Mouse (Mus musculus) neural tube, embryonic 14.5 days (tissue): ENCODE results near the gene Ces1a. TPM values are rescaled to one million over a fixed set of nuclear protein-coding genes. Genes with fewer than 3 reads are reported as not detected.

Experiments
- polyA plus RNA-seq: library from polyadenylated mRNA; unstranded; fragments of >200 nt; fragmentation: Nextera tagmentation; extraction: Ambion mirVana; gene quantifications from 2 replicates; pipeline ENCODE4 v1.2.1, GENCODE M21; 2014

The Ces1a gene
- polyA plus RNA-seq, 1 experiment from 2014 or later = not detected

Other genes starting within 250 kb of the Ces1a start
- gene Mmp2, start 220.9 kb downstream of the Ces1a start, polyA plus RNA-seq = 16.9 and 42.8 TPM in 2 replicates
- gene Lpcat2, start 192.9 kb downstream of the Ces1a start, polyA plus RNA-seq = 13.1 and 13.8 TPM in 2 replicates
- 0.42 and 0.63 TPM in 2 replicates for gene Capns2, start 146.8 kb downstream of the Ces1a start, polyA plus RNA-seq
- 0.05 TPM in 1 of 2 replicates, not detected in the other for gene Slc6a2, start 88.1 kb downstream of the Ces1a start, polyA plus RNA-seq
- not detected in 2 replicates for gene Ces1b, start 31.8 kb upstream of the Ces1a start, polyA plus RNA-seq
- not detected in 2 replicates for gene Ces1c, start 83.1 kb upstream of the Ces1a start, polyA plus RNA-seq
- gene Ces1d, start 149.6 kb upstream of the Ces1a start, polyA plus RNA-seq = 0.09 TPM in 1 of 2 replicates, not detected in the other
- gene Ces1e, start 181.4 kb upstream of the Ces1a start, polyA plus RNA-seq = not detected in 2 replicates
- gene Ces1f, start 231.6 kb upstream of the Ces1a start, polyA plus RNA-seq = not detected in 2 replicates